Mouse (Mus musculus) embryonic facial prominence, embryonic 11.5 days (tissue): ENCODE measurements around the gene Pcp4. TPM values are rescaled to one million over a fixed set of nuclear protein-coding genes. Genes with fewer than 3 reads are reported as not detected.

Experiments
- ATAC-seq: fragments of 200-750 bp; cut with Nextera tagmentation; replicated peaks from 2 replicates; pipeline ENCODE4 v1.8.0; 2017; ENCODE audit warnings: low read depth; ENCODE audit not compliant: insufficient number of reproducible peaks, low FRiP score, low TSS enrichment
- DNase-seq: peaks from one replicate; pipeline ENCODE4 v3.0.0-alpha.2; 2015; ENCODE audit warnings: low spot score
- H3K27ac ChIP-seq: fragments of 300-500 bp; sonication (generic); replicated peaks from 2 replicates; pipeline ENCODE4 v1.5.1; 2014; ENCODE audit warnings: mild to moderate bottlenecking, low read depth, low read length, control low read depth
- H3K27me3 ChIP-seq: fragments of 300-500 bp; sonication (generic); 2 replicates; pipeline ENCODE4 v1.6.1; 2014; ENCODE audit warnings: mild to moderate bottlenecking, low read length, moderate library complexity, mixed read lengths; ENCODE audit not compliant: control insufficient read depth, insufficient read depth
- H3K36me3 ChIP-seq: fragments of 300-500 bp; sonication (generic); replicated peaks from 2 replicates; pipeline ENCODE4 v1.6.1; 2014; ENCODE audit warnings: low read depth, mild to moderate bottlenecking, low read length, moderate library complexity, mixed read lengths; ENCODE audit not compliant: control insufficient read depth, insufficient read depth
- H3K4me1 ChIP-seq: fragments of 300-500 bp; sonication (generic); 2 replicates; pipeline ENCODE4 v1.6.1; 2014; ENCODE audit warnings: low read length, mixed read lengths; ENCODE audit not compliant: control insufficient read depth, insufficient read depth
- H3K4me2 ChIP-seq: fragments of 300-500 bp; sonication (generic); 2 replicates; pipeline ENCODE4 v1.6.1; 2014; ENCODE audit warnings: low read depth, mild to moderate bottlenecking, control low read depth, low read length, moderate library complexity
- H3K4me3 ChIP-seq: fragments of 300-500 bp; sonication (generic); 2 replicates; pipeline ENCODE4 v1.5.1; 2014; ENCODE audit warnings: low read depth, low read length, control low read depth
- H3K9ac ChIP-seq: fragments of 300-500 bp; sonication (generic); replicated peaks from 2 replicates; pipeline ENCODE4 v1.6.1; 2014; ENCODE audit warnings: mild to moderate bottlenecking, control low read depth, low read length
- H3K9me3 ChIP-seq: fragments of 300-500 bp; sonication (generic); replicated peaks from 2 replicates; pipeline ENCODE4 v1.6.1; 2016; ENCODE audit warnings: mild to moderate bottlenecking, low read length, inconsistent platforms, mixed read lengths; ENCODE audit not compliant: control insufficient read depth
- WGBS: fragments of 180-500 bp; shearing (Covaris S2); extraction: QIAGEN DNeasy Blood & Tissue Kit; methylation state at CpG from one replicate; pipeline ENCODE4 v1.1.7; 2014; 5-methylcytosine and 5-hydroxymethylcytosine counted together
- polyA plus RNA-seq: library from polyadenylated mRNA; unstranded; fragments of >200 nt; fragmentation: Nextera tagmentation; extraction: Ambion mirVana; gene quantifications from 2 replicates; pipeline ENCODE4 v1.2.1, GENCODE M21; 2014

Gene Pcp4
- polyA plus RNA-seq, 1 experiment from 2014 or later = 23.0 TPM

- Histone ChIP-seq H3K36me3 (no peaks in the 10 kb centered on the region), H3K4me3 (no peak overlapping the region), H3K9me3 (no peaks in the 10 kb centered on the region), H3K4me2 (no peak overlapping the region), H3K9ac (no peak overlapping the region), H3K27ac (no peak overlapping the region), H3K27me3 (no peaks in the 10 kb centered on the region), H3K4me1 (no peaks in the 10 kb centered on the region)
- DNase-seq (no peak), ATAC-seq (no peak)
- WGBS = 74% methylated on average over 5 of the region's 5 CpGs
Observed at GRCm38 (mm10) chr16:96488038-96488437, 20.6 kb downstream of the Pcp4 start.

GRCm38 (mm10) chr16:96491530-96491929 is 24.1 kb downstream of the Pcp4 start:
- no peak for DNase-seq
- H3K36me3 ChIP-seq = no peaks in the 10 kb centered on the region
- H3K27me3 ChIP-seq = no peaks in the 10 kb centered on the region
- H3K4me2 ChIP-seq = no peak overlapping the region
- no peak overlapping the region for H3K27ac ChIP-seq
- no peak for ATAC-seq
- no peaks in the 10 kb centered on the region for H3K9me3 ChIP-seq
- no peak overlapping the region for H3K4me3 ChIP-seq
- H3K9ac ChIP-seq = no peak overlapping the region
- 77% methylated on average over 3 of the region's 3 CpGs for WGBS
- no peaks in the 10 kb centered on the region for H3K4me1 ChIP-seq

DNA sequence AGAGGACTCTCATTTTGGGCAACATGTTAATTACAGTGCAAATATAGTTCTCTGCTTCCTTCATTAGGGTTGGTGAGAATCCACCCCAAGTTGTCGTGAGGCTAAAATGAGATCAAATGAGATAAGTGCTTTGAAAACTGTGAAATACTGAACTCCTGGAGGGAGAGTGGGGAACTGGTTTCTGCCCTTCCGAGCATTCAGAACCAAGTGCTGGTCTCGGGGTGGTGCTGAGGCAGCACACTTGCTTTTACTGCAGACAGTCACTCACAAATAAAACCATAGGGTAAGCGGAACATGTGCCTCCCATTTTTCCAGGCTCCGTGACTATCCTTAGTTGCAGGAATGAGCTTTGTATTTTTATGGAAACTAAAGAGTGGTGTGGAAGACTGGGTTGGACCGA is 26.7 kb downstream of the Pcp4 start:
- Histone ChIP-seq H3K9ac (no peak overlapping the region), H3K27me3 (no peaks in the 10 kb centered on the region), H3K36me3 (no peaks in the 10 kb centered on the region), H3K4me1 (no peaks in the 10 kb centered on the region), H3K4me2 (no peak overlapping the region), H3K4me3 (no peak overlapping the region), H3K27ac (no peak overlapping the region), H3K9me3 (no peaks in the 10 kb centered on the region)
- no peak for DNase-seq
- WGBS = 74% methylated on average over 6 of the region's 6 CpGs
- ATAC-seq = no peak

GRCm38 (mm10) chr16:96498951-96499350 is 31.5 kb downstream of the Pcp4 start:
- H3K4me3 ChIP-seq = no peak overlapping the region
- no peak overlapping the region for H3K4me2 ChIP-seq
- no peaks in the 10 kb centered on the region for H3K9me3 ChIP-seq
- H3K9ac ChIP-seq = no peak overlapping the region
- no peaks in the 10 kb centered on the region for H3K4me1 ChIP-seq
- DNase-seq (no peak), ATAC-seq (no peak)
- H3K36me3 ChIP-seq = no peaks in the 10 kb centered on the region
- 67% methylated on average over 7 of the region's 7 CpGs for WGBS
- H3K27ac ChIP-seq = no peak overlapping the region
- H3K27me3 ChIP-seq = no peaks in the 10 kb centered on the region

DNA sequence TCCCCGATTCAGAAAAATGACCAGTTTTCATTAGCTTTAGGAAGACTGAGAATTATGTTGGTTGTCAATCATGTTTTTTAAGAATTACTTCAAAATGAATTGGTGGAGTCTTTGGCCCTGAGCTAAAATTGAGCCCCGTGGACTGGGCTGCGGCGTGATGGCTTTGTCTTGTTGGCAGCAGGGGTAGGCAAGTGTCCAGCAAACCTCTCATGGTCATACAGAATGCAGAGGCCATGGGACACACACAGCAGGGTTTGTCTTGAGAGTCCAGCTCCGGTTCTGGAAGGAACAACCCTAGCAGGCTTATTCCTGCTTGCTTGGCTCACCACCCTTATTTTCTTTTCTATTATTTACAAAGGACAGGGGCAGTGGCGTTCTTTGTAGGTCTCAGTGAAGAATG is 33.8 kb downstream of the Pcp4 start:
- 86% methylated on average over 6 of the region's 6 CpGs for WGBS
- H3K4me2 ChIP-seq = no peak overlapping the region
- no peaks in the 10 kb centered on the region for H3K27me3 ChIP-seq
- no peaks in the 10 kb centered on the region for H3K9me3 ChIP-seq
- no peak overlapping the region for H3K27ac ChIP-seq
- H3K4me1 ChIP-seq = no peaks in the 10 kb centered on the region
- DNase-seq (no peak), ATAC-seq (no peak)
- H3K4me3 ChIP-seq = no peak overlapping the region
- no peak overlapping the region for H3K9ac ChIP-seq
- H3K36me3 ChIP-seq = no peaks in the 10 kb centered on the region

DNA sequence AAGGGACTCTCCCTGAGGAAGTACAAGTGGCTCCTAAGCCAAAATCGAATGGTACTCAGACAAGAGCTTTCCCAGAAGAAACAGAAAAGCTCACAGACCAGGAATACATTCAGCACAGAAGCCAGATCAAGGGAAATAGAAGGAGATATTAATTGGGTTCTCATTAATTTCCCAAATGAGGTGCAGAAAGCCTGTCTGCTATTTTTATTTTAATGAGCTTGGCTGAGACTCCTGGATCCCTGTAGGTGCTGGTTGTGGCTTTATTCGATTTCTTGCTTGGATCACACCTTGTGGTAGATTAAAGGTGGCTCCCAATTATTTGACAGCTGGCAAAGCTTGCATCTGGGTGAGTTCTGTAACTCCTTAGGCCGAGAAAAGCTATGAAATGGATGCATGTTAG is 35.2 kb downstream of the Pcp4 start:
- Histone ChIP-seq H3K36me3 (no peaks in the 10 kb centered on the region), H3K27me3 (no peaks in the 10 kb centered on the region), H3K4me1 (no peaks in the 10 kb centered on the region), H3K27ac (no peak overlapping the region), H3K4me2 (no peak overlapping the region), H3K4me3 (no peak overlapping the region), H3K9ac (no peak overlapping the region), H3K9me3 (no peaks in the 10 kb centered on the region)
- 71% methylated on average over 3 of the region's 3 CpGs for WGBS
- ATAC-seq (no peak), DNase-seq (no peak)

DNA sequence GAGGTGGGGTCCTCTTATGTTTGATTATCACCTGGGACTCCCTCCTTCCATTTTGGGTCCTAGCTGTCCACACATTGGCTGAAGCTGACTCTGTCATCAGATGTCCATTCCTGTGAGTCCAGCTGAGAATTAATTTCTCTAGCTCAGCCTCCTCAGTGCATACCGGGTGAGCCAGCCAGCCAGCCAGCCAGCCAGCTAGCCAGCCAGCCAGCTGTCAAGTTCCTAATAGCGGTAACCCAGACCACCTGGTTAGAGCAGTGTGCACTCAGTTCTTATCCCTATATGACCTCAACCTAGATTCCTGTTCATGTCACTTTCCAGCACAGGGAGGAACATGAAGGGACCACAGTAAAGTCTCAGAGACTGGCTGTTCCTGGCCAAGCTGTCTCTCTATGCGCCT is 47.1 kb downstream of the Pcp4 start:
- no peak overlapping the region for H3K4me2 ChIP-seq
- H3K4me1 ChIP-seq = no peaks in the 10 kb centered on the region
- no peaks in the 10 kb centered on the region for H3K36me3 ChIP-seq
- no peak overlapping the region for H3K9ac ChIP-seq
- ATAC-seq (no peak), DNase-seq (no peak)
- H3K27me3 ChIP-seq = no peaks in the 10 kb centered on the region
- 67% methylated on average over 3 of the region's 3 CpGs for WGBS
- no peak overlapping the region for H3K27ac ChIP-seq
- H3K4me3 ChIP-seq = no peak overlapping the region
- H3K9me3 ChIP-seq = no peaks in the 10 kb centered on the region

DNA sequence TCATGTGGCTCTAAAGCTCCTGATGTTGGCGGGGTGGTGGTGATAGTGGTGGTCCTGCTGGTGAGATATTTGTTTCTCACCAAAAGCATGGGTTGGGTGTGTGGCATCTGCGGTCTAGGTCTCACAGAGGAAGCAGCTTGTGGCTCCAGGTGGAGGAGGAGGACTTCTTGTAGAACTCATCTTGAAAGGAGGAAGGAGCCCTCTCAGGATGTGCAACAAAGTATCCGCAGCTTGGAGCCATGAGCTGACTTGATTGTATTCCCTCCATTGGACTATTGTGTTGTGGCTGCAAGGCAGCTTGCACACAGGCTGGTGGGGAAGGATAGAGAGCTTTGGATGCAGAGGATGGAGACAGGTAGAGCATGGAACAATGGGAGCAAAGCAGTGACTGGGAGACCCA is 60.1 kb downstream of the Pcp4 start:
- H3K27ac ChIP-seq = no peak overlapping the region

More for the DNA sequence above, 60.1 kb downstream of the Pcp4 start:
- Histone ChIP-seq H3K36me3 (no peaks in the 10 kb centered on the region), H3K9ac (no peak overlapping the region), H3K4me1 (no peaks in the 10 kb centered on the region), H3K4me3 (no peak overlapping the region), H3K9me3 (no peaks in the 10 kb centered on the region), H3K4me2 (no peak overlapping the region), H3K27me3 (no peaks in the 10 kb centered on the region)
- 89% methylated on average over 3 of the region's 3 CpGs for WGBS
- DNase-seq (no peak), ATAC-seq (no peak)
